Mouse (Mus musculus): ENCODE results near the gene Ovca2. TPM values are rescaled to one million over a fixed set of nuclear protein-coding genes. Genes with fewer than 3 reads are reported as not detected.

Gene Ovca2
- polyA plus RNA-seq, 1 experiment from 2014 or later = 19.7 TPM

DNA sequence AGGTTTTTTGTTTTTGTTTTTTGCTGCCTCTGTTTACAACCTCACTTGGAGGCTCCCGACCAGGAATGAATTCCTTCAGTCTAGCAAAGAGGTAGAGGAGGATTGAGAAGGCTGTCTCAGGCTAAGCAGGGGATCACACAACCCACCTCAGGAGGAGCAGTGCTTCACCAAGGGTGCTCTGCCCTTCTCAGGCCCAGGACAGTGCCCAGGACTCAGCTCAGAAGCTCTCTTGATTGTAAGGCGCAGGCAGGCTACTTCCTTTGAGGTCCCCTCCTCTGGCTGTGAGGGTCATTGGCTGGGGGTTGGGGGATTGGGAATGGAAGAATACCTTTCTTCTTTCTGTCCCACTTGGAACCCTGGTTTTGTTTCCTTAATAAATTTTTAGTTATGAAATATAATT is 14.6 kb downstream of the Ovca2 start:
- Histone ChIP-seq H3K9me3 (ENCODE audit: control insufficient read depth, low read length) (no peaks in the 10 kb centered on the region), H3K36me3 (ENCODE audit: control insufficient read depth, insufficient read depth, low read length) (peaks cover 70% of the 10 kb centered on the region), H3K27me3 (ENCODE audit: control insufficient read depth, insufficient read depth, low read length) (peaks cover 25% of the 10 kb centered on the region), H3K9ac (ENCODE audit: low read length) (peak overlapping the region; percentile 81), H3K27ac (replicated peaks in 1 of 2; ENCODE audit: control insufficient read depth in 1 of 2, insufficient read depth in 1 of 2, low read depth in 2 of 2, low read length in 2 of 2) (no peak overlapping the region), H3K4me1 (ENCODE audit: control insufficient read depth in 2 of 2, insufficient read depth in 2 of 2, low read length in 2 of 2) (peaks cover 9 to 48% of the 10 kb centered on the region in 2 experiments; a peak in 3 of 4 replicates), H3K4me3 (ENCODE audit: control insufficient read depth in 1 of 2, insufficient read depth in 1 of 2, low read depth in 1 of 2, low read length in 2 of 2) (peak overlapping the region in 1 of 2 experiments; percentile 0; a peak in 1 of 4 replicates), H3K4me2 (ENCODE audit: low read length) (peak overlapping the region; percentile 98)
- no peak for ATAC-seq (ENCODE audit: insufficient number of reproducible peaks, insufficient read depth, low FRiP score, low read depth)
- WGBS = 72% methylated on average over 2 of the region's 2 CpGs

DNA sequence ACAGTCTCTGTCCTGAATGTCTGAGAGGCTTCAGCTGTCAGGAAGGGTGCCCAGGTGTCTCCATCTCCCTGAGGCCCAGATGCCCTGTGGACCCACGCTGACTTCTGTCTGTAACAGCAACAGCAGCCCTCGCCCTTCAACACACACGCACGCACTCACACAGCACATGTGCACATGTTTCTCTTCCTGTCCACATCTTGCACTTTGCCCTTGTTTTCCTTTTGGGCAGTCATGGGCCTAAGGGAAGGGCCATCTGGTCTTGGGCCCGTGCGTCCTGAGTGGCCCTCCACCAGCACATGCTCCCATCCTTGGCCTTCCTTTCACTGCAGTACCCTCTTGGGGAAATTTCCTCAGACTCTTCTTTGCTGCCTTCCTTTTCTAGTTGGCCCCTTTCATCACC is 15.3 kb downstream of the Ovca2 start:
- Histone ChIP-seq H3K27me3 (ENCODE audit: control insufficient read depth, insufficient read depth, low read length) (peaks cover 25% of the 10 kb centered on the region), H3K9ac (ENCODE audit: low read length) (peak overlapping the region; percentile 81; the same call in 1 of the 2 replicates), H3K27ac (replicated peaks in 1 of 2; ENCODE audit: control insufficient read depth in 1 of 2, insufficient read depth in 1 of 2, low read depth in 2 of 2, low read length in 2 of 2) (0 out of 4 replicates have a peak overlapping the region, but pooled peaks of 1 of the 2 experiments have one; percentile 22), H3K4me1 (ENCODE audit: control insufficient read depth in 2 of 2, insufficient read depth in 2 of 2, low read length in 2 of 2) (peaks cover 9 to 48% of the 10 kb centered on the region in 2 experiments; a peak in 3 of 4 replicates), H3K36me3 (ENCODE audit: control insufficient read depth, insufficient read depth, low read length) (peaks cover 72% of the 10 kb centered on the region), H3K9me3 (ENCODE audit: control insufficient read depth, low read length) (no peaks in the 10 kb centered on the region), H3K4me3 (ENCODE audit: control insufficient read depth in 1 of 2, insufficient read depth in 1 of 2, low read depth in 1 of 2, low read length in 2 of 2) (no peak overlapping the region), H3K4me2 (ENCODE audit: low read length) (peak overlapping the region; percentile 98)
- no peak for ATAC-seq (ENCODE audit: insufficient number of reproducible peaks, insufficient read depth, low FRiP score, low read depth)
- 82% methylated on average over 6 of the region's 6 CpGs for WGBS

DNA sequence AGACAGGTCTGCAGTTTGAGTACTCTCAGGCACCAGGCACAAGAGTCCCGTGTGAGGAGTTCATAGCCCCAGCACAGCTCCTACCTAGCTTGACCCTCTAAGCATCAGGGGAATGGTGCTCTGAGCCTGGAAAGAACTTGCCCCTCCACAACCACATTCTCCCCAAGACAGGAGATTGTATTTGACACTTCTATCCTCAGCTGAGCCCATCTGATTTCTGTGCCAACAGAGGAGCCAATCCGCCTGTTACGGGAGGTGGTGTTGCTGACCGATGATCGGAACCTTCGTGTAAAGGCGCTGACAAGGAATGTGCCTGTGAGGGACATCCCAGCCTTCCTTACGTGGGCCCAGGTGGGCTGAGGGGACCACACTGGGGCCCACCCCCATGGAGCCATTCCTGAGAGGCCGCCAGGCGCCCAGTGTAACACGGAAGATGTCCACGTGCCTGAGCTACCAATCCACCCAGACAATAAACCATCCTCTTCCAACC is 16.0 kb downstream of the Ovca2 start:
- Histone ChIP-seq H3K9ac (ENCODE audit: low read length) (no peak overlapping the region; the same call in 1 of the 2 replicates), H3K4me1 (ENCODE audit: control insufficient read depth in 2 of 2, insufficient read depth in 2 of 2, low read length in 2 of 2) (peaks cover 9 to 41% of the 10 kb centered on the region in 2 experiments; a peak in 3 of 4 replicates), H3K36me3 (ENCODE audit: control insufficient read depth, insufficient read depth, low read length) (peaks cover 77% of the 10 kb centered on the region), H3K27me3 (ENCODE audit: control insufficient read depth, insufficient read depth, low read length) (peaks cover 21% of the 10 kb centered on the region), H3K4me2 (ENCODE audit: low read length) (peak overlapping the region; percentile 17; the same call in 1 of the 2 replicates), H3K9me3 (ENCODE audit: control insufficient read depth, low read length) (no peaks in the 10 kb centered on the region), H3K27ac (replicated peaks in 1 of 2; ENCODE audit: control insufficient read depth in 1 of 2, insufficient read depth in 1 of 2, low read depth in 2 of 2, low read length in 2 of 2) (no peak overlapping the region), H3K4me3 (ENCODE audit: control insufficient read depth in 1 of 2, insufficient read depth in 1 of 2, low read depth in 1 of 2, low read length in 2 of 2) (no peak overlapping the region)
- ATAC-seq (ENCODE audit: insufficient number of reproducible peaks, insufficient read depth, low FRiP score, low read depth) = no peak
- 82% methylated on average over 12 of the region's 12 CpGs for WGBS

DNA sequence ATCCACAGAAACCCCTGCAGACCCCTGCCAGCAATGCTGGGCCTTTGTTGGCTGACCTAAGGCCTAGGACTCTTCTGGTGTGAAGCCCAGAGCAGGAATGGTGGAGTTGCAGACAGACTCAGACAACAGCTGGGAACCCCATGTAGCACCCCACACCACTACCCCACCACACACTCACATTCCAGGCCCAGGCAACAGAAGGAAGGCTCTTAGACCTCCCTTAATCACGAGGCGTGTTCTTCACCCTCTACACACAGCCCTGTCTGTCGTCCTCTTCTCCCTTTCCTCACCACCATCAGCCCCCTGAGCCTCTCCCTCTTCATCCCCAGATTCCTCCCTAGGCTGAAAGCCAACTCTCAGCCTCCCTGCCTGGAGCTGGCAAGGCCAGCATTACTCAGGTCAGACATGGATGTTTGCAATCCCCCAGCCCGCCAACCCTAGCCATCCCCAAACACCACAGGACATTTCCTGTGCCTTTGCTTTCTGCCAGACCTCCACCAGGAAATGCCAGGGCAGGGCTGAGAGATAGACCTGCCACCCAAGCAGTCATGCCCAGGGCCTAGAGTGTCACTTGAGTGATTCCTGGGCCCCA is 17.1 kb downstream of the Ovca2 start:
- H3K4me3 ChIP-seq (ENCODE audit: control insufficient read depth in 1 of 2, insufficient read depth in 1 of 2, low read depth in 1 of 2, low read length in 2 of 2) = no peak overlapping the region
- peaks cover 82% of the 10 kb centered on the region for H3K36me3 ChIP-seq (ENCODE audit: control insufficient read depth, insufficient read depth, low read length)
- H3K4me1 ChIP-seq (ENCODE audit: control insufficient read depth in 2 of 2, insufficient read depth in 2 of 2, low read length in 2 of 2) = peaks cover 14 to 36% of the 10 kb centered on the region in 2 experiments
- ATAC-seq (ENCODE audit: insufficient number of reproducible peaks, insufficient read depth, low FRiP score, low read depth) = no peak
- H3K4me2 ChIP-seq (ENCODE audit: low read length) = 0 out of 2 replicates have a peak overlapping the region, but pooled peaks have one; percentile 4
- peaks cover 14% of the 10 kb centered on the region for H3K27me3 ChIP-seq (ENCODE audit: control insufficient read depth, insufficient read depth, low read length)
- peak overlapping the region; percentile 4 to 51; a peak in 3 of 4 replicates for H3K27ac ChIP-seq (replicated peaks in 1 of 2; ENCODE audit: control insufficient read depth in 1 of 2, insufficient read depth in 1 of 2, low read depth in 2 of 2, low read length in 2 of 2)
- peak overlapping the region; percentile 16 for H3K9ac ChIP-seq (ENCODE audit: low read length)
- H3K9me3 ChIP-seq (ENCODE audit: control insufficient read depth, low read length) = no peaks in the 10 kb centered on the region
- WGBS = 25% methylated on average over 4 of the region's 4 CpGs

DNA sequence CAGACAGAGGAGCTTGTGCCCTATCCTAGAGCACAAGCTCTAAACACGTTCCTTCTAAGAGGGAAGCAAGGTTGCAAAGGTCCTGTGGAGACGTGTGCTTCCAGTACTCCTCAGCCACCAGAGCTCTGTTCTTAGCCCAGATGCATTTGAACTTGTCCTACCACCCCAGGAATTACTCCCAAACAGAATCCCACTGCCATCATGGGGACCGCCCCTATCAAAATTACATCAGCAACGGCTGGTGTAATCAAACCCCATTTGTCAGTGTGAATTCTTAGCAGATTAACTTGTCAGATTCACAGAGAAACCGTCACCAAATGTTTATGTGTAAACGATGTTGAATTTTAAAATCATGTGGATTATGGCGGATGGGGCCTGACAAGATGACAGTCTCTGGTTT is 17.7 kb downstream of the Ovca2 start:
- Histone ChIP-seq H3K27me3 (ENCODE audit: control insufficient read depth, insufficient read depth, low read length) (peaks cover 8% of the 10 kb centered on the region), H3K4me2 (ENCODE audit: low read length) (no peak overlapping the region), H3K4me3 (ENCODE audit: control insufficient read depth in 1 of 2, insufficient read depth in 1 of 2, low read depth in 1 of 2, low read length in 2 of 2) (no peak overlapping the region), H3K9me3 (ENCODE audit: control insufficient read depth, low read length) (no peaks in the 10 kb centered on the region), H3K36me3 (ENCODE audit: control insufficient read depth, insufficient read depth, low read length) (peaks cover 77% of the 10 kb centered on the region), H3K9ac (ENCODE audit: low read length) (no peak overlapping the region), H3K27ac (replicated peaks in 1 of 2; ENCODE audit: control insufficient read depth in 1 of 2, insufficient read depth in 1 of 2, low read depth in 2 of 2, low read length in 2 of 2) (peak overlapping the region in 1 of 2 experiments; percentile 51; a peak in 2 of 4 replicates), H3K4me1 (ENCODE audit: control insufficient read depth in 2 of 2, insufficient read depth in 2 of 2, low read length in 2 of 2) (peaks cover 18 to 36% of the 10 kb centered on the region in 2 experiments)
- 72% methylated on average over 7 of the region's 7 CpGs for WGBS
- no peak for ATAC-seq (ENCODE audit: insufficient number of reproducible peaks, insufficient read depth, low FRiP score, low read depth)

DNA sequence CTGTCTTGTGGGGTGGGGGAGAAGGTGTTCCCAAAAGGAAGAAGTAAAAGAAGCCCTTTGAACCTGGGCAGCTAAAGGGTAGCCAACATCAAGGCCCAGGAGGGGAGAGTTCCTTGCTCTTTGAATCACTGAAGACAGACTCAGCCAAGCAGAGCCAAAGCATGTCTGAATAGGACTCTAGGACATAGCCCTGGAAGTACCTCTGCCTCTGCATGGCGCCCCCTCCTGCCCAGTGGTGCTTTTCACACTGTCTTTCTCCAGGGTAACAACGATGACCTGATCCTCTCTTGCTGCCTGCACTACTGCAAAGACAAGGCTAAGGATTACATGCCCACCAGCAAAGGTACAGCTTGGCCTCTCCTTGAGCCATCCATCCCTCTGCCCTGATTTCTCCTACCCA is 19.1 kb downstream of the Ovca2 start:
- no peak for ATAC-seq (ENCODE audit: insufficient number of reproducible peaks, insufficient read depth, low FRiP score, low read depth)

DNA sequence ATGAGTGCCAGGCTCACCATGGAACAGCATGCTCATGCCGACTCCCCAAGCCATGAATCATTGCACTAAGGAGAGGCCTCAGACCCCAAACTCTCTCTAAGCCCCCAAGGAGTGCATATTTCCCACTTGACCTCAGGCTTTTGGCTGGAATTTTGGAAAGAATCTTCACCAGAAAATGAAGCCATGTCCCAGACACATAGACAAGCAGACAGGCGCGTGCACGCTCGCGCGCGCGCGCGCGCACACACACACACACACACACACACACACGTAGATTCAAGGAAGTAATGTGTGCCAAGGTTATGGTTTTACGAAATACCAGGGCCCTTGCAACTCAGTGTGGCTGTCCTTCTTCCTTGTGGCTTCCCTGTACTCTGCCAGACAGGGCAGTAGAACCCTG is 20.2 kb downstream of the Ovca2 start:
- Histone ChIP-seq H3K4me2 (ENCODE audit: low read length) (no peak overlapping the region), H3K27me3 (ENCODE audit: control insufficient read depth, insufficient read depth, low read length) (no peaks in the 10 kb centered on the region), H3K27ac (replicated peaks in 1 of 2; ENCODE audit: control insufficient read depth in 1 of 2, insufficient read depth in 1 of 2, low read depth in 2 of 2, low read length in 2 of 2) (no peak overlapping the region), H3K9ac (ENCODE audit: low read length) (no peak overlapping the region), H3K4me1 (ENCODE audit: control insufficient read depth in 2 of 2, insufficient read depth in 2 of 2, low read length in 2 of 2) (peaks cover 20 to 33% of the 10 kb centered on the region in 2 experiments), H3K36me3 (ENCODE audit: control insufficient read depth, insufficient read depth, low read length) (peaks cover 55% of the 10 kb centered on the region), H3K4me3 (ENCODE audit: control insufficient read depth in 1 of 2, insufficient read depth in 1 of 2, low read depth in 1 of 2, low read length in 2 of 2) (no peak overlapping the region), H3K9me3 (ENCODE audit: control insufficient read depth, low read length) (no peaks in the 10 kb centered on the region)
- no peak for ATAC-seq (ENCODE audit: insufficient number of reproducible peaks, insufficient read depth, low FRiP score, low read depth)
- WGBS = 90% methylated on average over 14 of the region's 14 CpGs

More for the DNA sequence above, 19.1 kb downstream of the Ovca2 start:
- Histone ChIP-seq H3K4me2 (ENCODE audit: low read length) (no peak overlapping the region), H3K27me3 (ENCODE audit: control insufficient read depth, insufficient read depth, low read length) (no peaks in the 10 kb centered on the region; the same call in none of the 2 replicates), H3K27ac (replicated peaks in 1 of 2; ENCODE audit: control insufficient read depth in 1 of 2, insufficient read depth in 1 of 2, low read depth in 2 of 2, low read length in 2 of 2) (no peak overlapping the region), H3K4me1 (ENCODE audit: control insufficient read depth in 2 of 2, insufficient read depth in 2 of 2, low read length in 2 of 2) (peaks cover 18 to 27% of the 10 kb centered on the region in 2 experiments), H3K9me3 (ENCODE audit: control insufficient read depth, low read length) (no peaks in the 10 kb centered on the region), H3K4me3 (ENCODE audit: control insufficient read depth in 1 of 2, insufficient read depth in 1 of 2, low read depth in 1 of 2, low read length in 2 of 2) (no peak overlapping the region), H3K9ac (ENCODE audit: low read length) (no peak overlapping the region), H3K36me3 (ENCODE audit: control insufficient read depth, insufficient read depth, low read length) (peaks cover 66% of the 10 kb centered on the region)
- WGBS = 57% methylated on average over 2 of the region's 2 CpGs
